Mouse (Mus musculus) heart, embryonic 10.5 days (tissue): Measurements from ENCODE around the gene Olfr521. TPM values are rescaled to one million over a fixed set of nuclear protein-coding genes. Genes with fewer than 3 reads are reported as not detected.
"Not testable (repeated sequence)": the region's sequence is repeated elsewhere in the genome, so short reads cannot be mapped to it uniquely, and the experiment has no call there.

ENCODE experiments used
- DNase-seq: peaks from one replicate; pipeline ENCODE4 v3.0.0-alpha.2; 2017; ENCODE audit warnings: low spot score
- H3K27ac ChIP-seq: fragments of 300-500 bp; sonication (generic); 2 replicates; pipeline ENCODE4 v1.5.1; 2016; ENCODE audit warnings: mild to moderate bottlenecking
- H3K27me3 ChIP-seq: fragments of 300-500 bp; sonication (generic); 2 replicates; pipeline ENCODE4 v1.6.1; 2016; ENCODE audit warnings: mild to moderate bottlenecking; ENCODE audit not compliant: poor library complexity, insufficient read depth, severe bottlenecking
- H3K36me3 ChIP-seq: fragments of 300-500 bp; sonication (generic); 2 replicates; pipeline ENCODE4 v1.6.1; 2016; ENCODE audit warnings: mild to moderate bottlenecking, moderate library complexity
- H3K4me1 ChIP-seq: fragments of 300-500 bp; sonication (generic); 2 replicates; pipeline ENCODE4 v1.6.1; 2016; ENCODE audit warnings: mild to moderate bottlenecking
- H3K4me3 ChIP-seq: fragments of 300-500 bp; sonication (generic); 2 replicates; pipeline ENCODE4 v1.5.1; 2016; ENCODE audit warnings: mild to moderate bottlenecking, moderate library complexity
- H3K9me3 ChIP-seq: fragments of 300-500 bp; sonication (generic); 2 replicates; pipeline ENCODE4 v1.6.1; 2016; ENCODE audit warnings: mild to moderate bottlenecking, moderate library complexity
- WGBS: fragments of 180-500 bp; shearing (Covaris S2); methylation state at CpG from one replicate; pipeline ENCODE4 v1.1.7; 2016; 5-methylcytosine and 5-hydroxymethylcytosine counted together
- polyA plus RNA-seq: library from polyadenylated mRNA; unstranded; fragments of >200 nt; fragmentation: Nextera tagmentation; extraction: Ambion mirVana; gene quantifications from 2 replicates; pipeline ENCODE4 v1.2.1, GENCODE M21; 2016

The Olfr521 gene
- polyA plus RNA-seq, 1 experiment from 2014 or later = not detected

DNA sequence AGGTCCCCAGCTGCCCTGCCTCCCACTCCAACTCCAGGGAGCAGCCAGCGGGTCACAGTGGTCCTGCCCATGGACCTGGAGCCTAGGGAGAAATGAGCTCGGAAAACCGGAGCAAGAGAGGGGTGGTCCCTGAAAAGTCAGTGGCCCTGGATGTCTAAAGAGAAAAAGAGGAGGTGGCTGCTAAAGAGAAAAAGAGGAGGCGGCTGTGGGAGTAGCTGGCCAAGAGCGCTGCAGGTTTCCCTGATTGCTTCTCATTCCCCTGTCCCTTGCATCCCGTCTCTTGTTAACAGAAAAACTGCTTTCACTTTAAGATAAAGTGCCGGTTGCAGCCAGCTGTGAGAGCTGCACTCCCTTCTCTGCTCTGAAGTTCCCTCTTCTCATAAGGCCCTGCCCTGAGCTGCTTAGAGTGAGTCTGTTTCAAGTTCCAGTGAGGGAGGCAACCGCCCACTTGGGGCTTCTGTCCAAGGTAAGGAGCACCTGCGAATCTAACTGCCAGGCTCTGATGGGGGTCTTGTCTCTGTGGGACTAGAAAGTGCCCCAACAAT, 54.9 kb downstream of the Olfr521 start:
- not testable (repeated sequence) for H3K9me3 ChIP-seq, DNase-seq, H3K27ac ChIP-seq, H3K4me3 ChIP-seq, H3K27me3 ChIP-seq
- Histone ChIP-seq H3K36me3 (peaks cover 13% of the 10 kb centered on the region; the same call in 1 of the 2 replicates), H3K4me1 (peaks cover 15% of the 10 kb centered on the region)
- whole genome bisulfite sequencing = 9% methylated on average over 9 of the region's 9 CpGs

Other genes with a start within 250 kb of the Olfr521 start
- gene Arrb1, start 228.0 kb upstream of the Olfr521 start, polyA plus RNA-seq = 13.1 and 17.9 TPM in 2 replicates
- 0.89 and 1.2 TPM in 2 replicates for gene Tpbgl, start 136.4 kb upstream of the Olfr521 start, polyA plus RNA-seq
- gene Slco2b1, start 52.2 kb upstream of the Olfr521 start, polyA plus RNA-seq = 0.39 and 0.44 TPM in 2 replicates
- 0.16 TPM in 1 of 2 replicates, not detected in the other for gene Olfr520, start 33.2 kb upstream of the Olfr521 start, polyA plus RNA-seq
- gene Neu3, start 64.9 kb downstream of the Olfr521 start, polyA plus RNA-seq = 3.1 and 3.3 TPM in 2 replicates
- 0.24 and 0.31 TPM in 2 replicates for gene Xrra1, start 95.6 kb downstream of the Olfr521 start, polyA plus RNA-seq
- 241 and 302 TPM in 2 replicates for gene Spcs2, start 100.0 kb downstream of the Olfr521 start, polyA plus RNA-seq
- 3.1 and 4.3 TPM in 2 replicates for gene Rnf169, start 216.9 kb downstream of the Olfr521 start, polyA plus RNA-seq
- 0.65 TPM in 1 of 2 replicates, not detected in the other for gene Chrdl2, start 242.7 kb downstream of the Olfr521 start, polyA plus RNA-seq